Mouse (Mus musculus) C2C12 (cell line): ENCODE data around the gene Clec16a.

Experiments
- CEBPB ChIP-seq: IDR thresholded peaks from one replicate; pipeline ENCODE4 v1.6.1; 2011; ENCODE audit warnings: low read depth, mild to moderate bottlenecking, control low read depth, moderate library complexity
- CTCF ChIP-seq: IDR thresholded peaks from one replicate; pipeline ENCODE4 v1.5.1; 2011; ENCODE audit not compliant: control insufficient read depth, insufficient read depth, insufficient read length
- FOSL1 ChIP-seq: IDR thresholded peaks from one replicate; pipeline ENCODE4 v1.8.0; 2011; ENCODE audit warnings: mild to moderate bottlenecking, low read length; ENCODE audit not compliant: poor library complexity, insufficient read depth, severe bottlenecking
- MAX ChIP-seq: IDR thresholded peaks from one replicate; pipeline ENCODE4 v1.6.1; 2011; ENCODE audit warnings: mild to moderate bottlenecking, control low read depth
- MYOD1 ChIP-seq: IDR thresholded peaks from one replicate; pipeline ENCODE4 v1.6.1; 2011; ENCODE audit warnings: low read depth; ENCODE audit not compliant: control insufficient read depth, insufficient read length
- USF1 ChIP-seq: IDR thresholded peaks from one replicate; pipeline ENCODE4 v1.6.1; 2011; ENCODE audit warnings: low read depth, mild to moderate bottlenecking, control low read depth, moderate library complexity

- TF ChIP-seq MAX: no peak
- TF ChIP-seq CEBPB: no peak
- TF ChIP-seq MYOD1: no peak
- no peak for TF ChIP-seq CTCF
- TF ChIP-seq USF1: no peak
- no peak for TF ChIP-seq FOSL1
Measured at GRCm38 (mm10) chr16:10559991-10560390, 14.9 kb downstream of the Clec16a start.
